Comparison of ENCODE assay signal across 9 mouse cellular contexts in genomic region chr19:55876501-55876900, GRCm38 (mm10).
DNase-seq lines count a peak whose midpoint lies in the region; ATAC-seq and TF ChIP-seq lines count a peak whose summit lies in the region.
"Had no signal": no experiment of that assay in that cellular context is flagged by ENCODE, and none has a peak within 500 bp of the region (broad histone marks: within the 10 kb centered on the region; RNA-seq: fewer than 3 reads in every experiment).

No protein-coding gene starts in this region.

- H3K36me3 ChIP-seq in hindbrain, postnatal 0 days (ENCODE audit: insufficient read depth, low read length): no peaks in the 10 kb centered on the region
- H3K36me3 ChIP-seq in hindbrain, embryonic 10.5 days: no peaks in the 10 kb centered on the region
- H3K36me3 ChIP-seq in heart, embryonic 15.5 days: no peaks in the 10 kb centered on the region

- 59% methylated on average over 3 of the region's 3 CpGs for WGBS in hindbrain, postnatal 0 days
- 67% methylated on average over 3 of the region's 3 CpGs for WGBS in hindbrain, embryonic 10.5 days
- 43% methylated on average over 3 of the region's 3 CpGs for WGBS in heart, embryonic 15.5 days
- 18% methylated on average over 3 of the region's 3 CpGs for WGBS in lung, adult 2 months

- no peak for TF ChIP-seq CTCF in hindbrain, postnatal 0 days (IDR thresholded peaks at IDR 0.05; ENCODE audit: low read depth)
- no peak for TF ChIP-seq CTCF in Patski (IDR thresholded peaks at IDR 0.05)
- no peak for TF ChIP-seq CTCF in lung, adult 2 months (IDR thresholded peaks at IDR 0.05; ENCODE audit: insufficient read depth, low read length)

- peak; percentile 24; the same call in 1 of the 2 replicates for ATAC-seq in hindbrain, postnatal 0 days
- peak; percentile 63 for ATAC-seq in Patski
- ATAC-seq in heart, embryonic 15.5 days (replicated peaks; ENCODE audit: insufficient number of reproducible peaks, insufficient read depth, low FRiP score, low read depth): no peak

- no peaks in the 10 kb centered on the region for H3K9me3 ChIP-seq in hindbrain, postnatal 0 days (ENCODE audit: low read length)
- H3K9me3 ChIP-seq in hindbrain, embryonic 10.5 days: no peaks in the 10 kb centered on the region
- H3K9me3 ChIP-seq in heart, embryonic 15.5 days (replicated peaks): no peaks in the 10 kb centered on the region

- CTCF ChIA-PET in Patski (lab: Charles Lee): interaction anchor here (1.0 to 1.6 kb wide), 3 partner anchors 10 to 31 kb away, joined by 3 to 4 read pairs (median 3); no protein-coding TSS in a partner anchor

- no peak overlapping the region for H3K4me2 ChIP-seq in hindbrain, postnatal 0 days (ENCODE audit: low read depth, low read length)
- no peak overlapping the region for H3K4me2 ChIP-seq in heart, embryonic 15.5 days

- TF ChIP-seq POLR2A in lung, adult 2 months (IDR thresholded peaks at IDR 0.05; ENCODE audit: borderline replicate concordance, extremely low read depth, low read depth, low read length): no peak

- in situ Hi-C loops in Patski (cut with MboI; ENCODE audit: low pct_unique_long_range_greater_than_20kb): loop anchor here (5.0 kb wide), 1 partner anchor 134 kb away; the partner anchor contains the start of gene Tcf7l2

- no peak overlapping the region for H3K27ac ChIP-seq in hindbrain, postnatal 0 days
- H3K27ac ChIP-seq in hindbrain, embryonic 10.5 days: no peak overlapping the region
- peak overlapping the region; percentile 12; the same call in 1 of the 2 replicates for H3K27ac ChIP-seq in heart, embryonic 15.5 days
- H3K27ac ChIP-seq: macrophage had no signal

- no peak overlapping the region for H3K9ac ChIP-seq in hindbrain, postnatal 0 days (replicated peaks; ENCODE audit: low read length)
- H3K9ac ChIP-seq in heart, embryonic 15.5 days: no peak overlapping the region

- no peak overlapping the region for H3K4me3 ChIP-seq in hindbrain, postnatal 0 days (ENCODE audit: low read length)
- no peak overlapping the region for H3K4me3 ChIP-seq in hindbrain, embryonic 10.5 days
- no peak overlapping the region for H3K4me3 ChIP-seq in heart, embryonic 15.5 days
- no peak overlapping the region for H3K4me3 ChIP-seq in lung, adult 2 months (replicated peaks; ENCODE audit: extremely low read depth, low read depth, low read length)

- POLR2A ChIA-PET in Patski (lab: Charles Lee): interaction anchor here (0.8 kb wide), 1 partner anchor 11 kb away, joined by 3 read pairs; no protein-coding TSS in a partner anchor

- H3K27me3 ChIP-seq in hindbrain, postnatal 0 days (ENCODE audit: insufficient read depth, low read length): no peaks in the 10 kb centered on the region
- H3K27me3 ChIP-seq in hindbrain, embryonic 10.5 days (ENCODE audit: insufficient read depth, poor library complexity, severe bottlenecking): peaks cover 24% of the 10 kb centered on the region
- no peaks in the 10 kb centered on the region for H3K27me3 ChIP-seq in Patski
- H3K27me3 ChIP-seq in heart, embryonic 15.5 days: no peaks in the 10 kb centered on the region

- H3K4me1 ChIP-seq in hindbrain, postnatal 0 days (ENCODE audit: insufficient read depth, low read length): no peaks in the 10 kb centered on the region
- peaks cover 57% of the 10 kb centered on the region for H3K4me1 ChIP-seq in hindbrain, embryonic 10.5 days (replicated peaks)
- H3K4me1 ChIP-seq in heart, embryonic 15.5 days (replicated peaks): peaks cover 16% of the 10 kb centered on the region
- H3K4me1 ChIP-seq in lung, adult 2 months (ENCODE audit: control insufficient read depth, insufficient read depth, low read length): peaks cover 8% of the 10 kb centered on the region

- DNase-seq in hindbrain, postnatal 0 days (ENCODE audit: low spot score): no peak
- DNase-seq in hindbrain, embryonic 10.5 days (ENCODE audit: low spot score): no peak
- peak; percentile 49 for DNase-seq in Patski (ENCODE audit: low read depth, low spot score)
- peak; percentile 27 for DNase-seq in lung, adult 2 months
- DNase-seq in cerebellum, adult 9-10 months: no peak
- no peak for DNase-seq in cerebellum, adult 11-12 months
- no peak for DNase-seq in cerebellum, postnatal 10 days

Comparison
In these comparisons a context has a peak if more than half of its experiments do, and no peak if none do; other contexts are left out.
1. DNase-seq: peak in Patski (single experiment) and lung, adult 2 months (single experiment); none in hindbrain, postnatal 0 days (single experiment), hindbrain, embryonic 10.5 days (single experiment), cerebellum, adult 9-10 months (single experiment), cerebellum, adult 11-12 months (single experiment) and cerebellum, postnatal 10 days (0 of 2).